Mouse (Mus musculus) myocyte (in vitro differentiated cells): ENCODE measurements around the gene Gm45711. TPM values are rescaled to one million over a fixed set of nuclear protein-coding genes. Genes with fewer than 3 reads are reported as not detected.
"Not testable (repeated sequence)": the region's sequence is repeated elsewhere in the genome, so short reads cannot be mapped to it uniquely, and the experiment has no call there.

ENCODE experiments used
- H3K27me3 ChIP-seq: one replicate; pipeline ENCODE4 v1.6.1; 2011; ENCODE audit not compliant: control insufficient read depth, insufficient read depth, insufficient read length
- H3K36me3 ChIP-seq: one replicate; pipeline ENCODE4 v1.6.1; 2011; ENCODE audit not compliant: control insufficient read depth, insufficient read depth
- H3K4me2 ChIP-seq: one replicate; pipeline ENCODE4 v1.6.1; 2011; ENCODE audit warnings: low read depth, control low read depth
- H3K4me3 ChIP-seq: one replicate; pipeline ENCODE4 v1.5.1; 2011; ENCODE audit warnings: mild to moderate bottlenecking, control low read depth, moderate library complexity
- H3K79me2 ChIP-seq: one replicate; pipeline ENCODE4 v1.6.1; 2011; ENCODE audit not compliant: control insufficient read depth, insufficient read depth
- H3ac ChIP-seq: one replicate; pipeline ENCODE4 v1.6.1; 2011; ENCODE audit not compliant: control insufficient read depth, insufficient read length
- CEBPB ChIP-seq: IDR thresholded peaks from 2 replicates; pipeline ENCODE4 v1.6.1; 2011; ENCODE audit warnings: mild to moderate bottlenecking, moderate library complexity; ENCODE audit not compliant: poor library complexity, insufficient read depth, severe bottlenecking
- E2F4 ChIP-seq: IDR thresholded peaks from one replicate; pipeline ENCODE4 v1.6.1; 2011; ENCODE audit warnings: mild to moderate bottlenecking, control low read depth, moderate library complexity; ENCODE audit not compliant: insufficient read depth
- MAX ChIP-seq: IDR thresholded peaks from one replicate; pipeline ENCODE4 v1.6.1; 2011; ENCODE audit warnings: low read depth, mild to moderate bottlenecking, control low read depth
- MYOD1 ChIP-seq, 3 experiments: IDR thresholded peaks; one replicate each; pipeline ENCODE4 v1.6.1; 2011; ENCODE audit warnings: control low read depth in 2 of 3, low read depth in 2 of 3, mild to moderate bottlenecking in 2 of 3, moderate library complexity in 1 of 3; ENCODE audit not compliant: insufficient read length in 2 of 3, control insufficient read depth in 1 of 3
- MYOG ChIP-seq, 3 experiments: IDR thresholded peaks; one replicate each; pipeline ENCODE4 v1.6.1; 2011; ENCODE audit warnings: control low read depth in 2 of 3, low read depth in 2 of 3, mild to moderate bottlenecking in 2 of 3; ENCODE audit not compliant: insufficient read length in 2 of 3, control insufficient read depth in 1 of 3, insufficient read depth in 1 of 3
- POLR2A ChIP-seq: IDR thresholded peaks from one replicate; pipeline ENCODE4 v1.6.1; 2011; ENCODE audit warnings: low read depth, mild to moderate bottlenecking, control low read depth, moderate library complexity; ENCODE audit not compliant: insufficient read length
- POLR2AphosphoS2 ChIP-seq: IDR thresholded peaks from one replicate; pipeline ENCODE4 v1.6.1; 2011; ENCODE audit warnings: low read depth, control low read depth; ENCODE audit not compliant: insufficient read length
- REST ChIP-seq: IDR thresholded peaks from one replicate; pipeline ENCODE4 v1.6.1; 2011; ENCODE audit warnings: mild to moderate bottlenecking, control low read depth, moderate library complexity; ENCODE audit not compliant: insufficient read depth, insufficient read length
- SRF ChIP-seq: IDR thresholded peaks from one replicate; pipeline ENCODE4 v1.6.1; 2011; ENCODE audit warnings: low read depth; ENCODE audit not compliant: control insufficient read depth, insufficient read length
- TCF12 ChIP-seq: IDR thresholded peaks from one replicate; pipeline ENCODE4 v1.6.1; 2011; ENCODE audit warnings: mild to moderate bottlenecking, control low read depth; ENCODE audit not compliant: poor library complexity, insufficient read depth, severe bottlenecking
- TCF3 ChIP-seq: IDR thresholded peaks from one replicate; pipeline ENCODE4 v1.6.1; 2011; ENCODE audit warnings: low read depth, control low read depth; ENCODE audit not compliant: insufficient read length
- USF1 ChIP-seq: IDR thresholded peaks from one replicate; pipeline ENCODE4 v1.6.1; 2011; ENCODE audit warnings: low read depth, mild to moderate bottlenecking, control low read depth, moderate library complexity
- polyA plus RNA-seq: library from polyadenylated mRNA; unstranded; fragments of >200 nt; fragmentation: generic; extraction: Trizol; gene quantifications from one replicate; pipeline ENCODE4 v1.2.1, GENCODE M21; 2012; ENCODE audit warnings: missing spikeins

The Gm45711 gene
- polyA plus RNA-seq, 1 experiment: not detected

- H3K4me2 ChIP-seq: no peak overlapping the region
- TF ChIP-seq E2F4: no peak
- no peak for TF ChIP-seq TCF3
- TF ChIP-seq TCF12: no peak
- TF ChIP-seq MYOG (IDR thresholded peaks at IDR 0.05; ENCODE audit: control insufficient read depth in 1 of 3, insufficient read depth in 1 of 3, insufficient read length in 2 of 3, low read depth in 2 of 3): no peak
- no peak for TF ChIP-seq SRF
- no peak for TF ChIP-seq USF1
- TF ChIP-seq MAX: no peak
- no peak for TF ChIP-seq CEBPB
- no peak for TF ChIP-seq POLR2A
- no peak for TF ChIP-seq POLR2AphosphoS2
- no peak for TF ChIP-seq MYOD1 (IDR thresholded peaks at IDR 0.05; ENCODE audit: control insufficient read depth in 1 of 3, insufficient read length in 2 of 3, low read depth in 2 of 3)
- H3K36me3 ChIP-seq: no peaks in the 10 kb centered on the region
- no peak overlapping the region for H3ac ChIP-seq
- H3K27me3 ChIP-seq: peaks cover 9% of the 10 kb centered on the region
- H3K4me3 ChIP-seq: no peak overlapping the region
- H3K79me2 ChIP-seq: no peaks in the 10 kb centered on the region
These were observed 4.9 kb downstream of the Gm45711 start for GRCm38 (mm10) chr8:104304962-104305361.

- H3K4me3 ChIP-seq, H3K79me2 ChIP-seq, H3K27me3 ChIP-seq, H3ac ChIP-seq, H3K36me3 ChIP-seq, H3K4me2 ChIP-seq: not testable (repeated sequence)
These were observed 7.3 kb downstream of the Gm45711 start for GRCm38 (mm10) chr8:104302536-104302935.

- H3ac ChIP-seq: not testable (repeated sequence)
These were observed 8.3 kb downstream of the Gm45711 start for GRCm38 (mm10) chr8:104301577-104301976.

GRCm38 (mm10) chr8:104294396-104294795 is 15.5 kb downstream of the Gm45711 start:
- no peak overlapping the region for H3ac ChIP-seq
- no peaks in the 10 kb centered on the region for H3K36me3 ChIP-seq
- no peak overlapping the region for H3K4me3 ChIP-seq
- H3K4me2 ChIP-seq: no peak overlapping the region
- no peaks in the 10 kb centered on the region for H3K79me2 ChIP-seq
- H3K27me3 ChIP-seq: no peaks in the 10 kb centered on the region
- no peak for TF ChIP-seq MAX
- TF ChIP-seq SRF: no peak

More at GRCm38 (mm10) chr8:104301577-104301976, 8.3 kb downstream of the Gm45711 start:
- not testable (repeated sequence) for H3K4me3 ChIP-seq, H3K79me2 ChIP-seq, H3K36me3 ChIP-seq, H3K27me3 ChIP-seq, H3K4me2 ChIP-seq

- H3K27me3 ChIP-seq, H3ac ChIP-seq, H3K4me2 ChIP-seq, H3K36me3 ChIP-seq, H3K4me3 ChIP-seq, H3K79me2 ChIP-seq: not testable (repeated sequence)
These were observed 16.8 kb downstream of the Gm45711 start, which contains the start of gene Cmtm2a for GRCm38 (mm10) chr8:104293081-104293480. Gene Cmtm2a (minus strand): TSS chr8:104293181.

GRCm38 (mm10) chr8:104268937-104269440 is 40.9 kb downstream of the Gm45711 start:
- TF ChIP-seq CEBPB (no peak), MYOD1 (IDR thresholded peaks at IDR 0.05; ENCODE audit: control insufficient read depth in 1 of 3, insufficient read length in 2 of 3, low read depth in 2 of 3) (no peak), TCF3 (no peak), SRF (no peak), TCF12 (no peak), USF1 (no peak), REST (no peak)
- Histone ChIP-seq H3K27me3 (no peaks in the 10 kb centered on the region), H3K79me2 (no peaks in the 10 kb centered on the region), H3K36me3 (no peaks in the 10 kb centered on the region), H3ac (no peak overlapping the region), H3K4me2 (no peak overlapping the region), H3K4me3 (no peak overlapping the region)
